Mouse (Mus musculus): Measurements from ENCODE around the gene Gpx7. TPM values are rescaled to one million over a fixed set of nuclear protein-coding genes. Genes with fewer than 3 reads are reported as not detected.

Gene Gpx7
- polyA plus RNA-seq, 1 experiment from 2014 or later: 34.5 TPM

DNA sequence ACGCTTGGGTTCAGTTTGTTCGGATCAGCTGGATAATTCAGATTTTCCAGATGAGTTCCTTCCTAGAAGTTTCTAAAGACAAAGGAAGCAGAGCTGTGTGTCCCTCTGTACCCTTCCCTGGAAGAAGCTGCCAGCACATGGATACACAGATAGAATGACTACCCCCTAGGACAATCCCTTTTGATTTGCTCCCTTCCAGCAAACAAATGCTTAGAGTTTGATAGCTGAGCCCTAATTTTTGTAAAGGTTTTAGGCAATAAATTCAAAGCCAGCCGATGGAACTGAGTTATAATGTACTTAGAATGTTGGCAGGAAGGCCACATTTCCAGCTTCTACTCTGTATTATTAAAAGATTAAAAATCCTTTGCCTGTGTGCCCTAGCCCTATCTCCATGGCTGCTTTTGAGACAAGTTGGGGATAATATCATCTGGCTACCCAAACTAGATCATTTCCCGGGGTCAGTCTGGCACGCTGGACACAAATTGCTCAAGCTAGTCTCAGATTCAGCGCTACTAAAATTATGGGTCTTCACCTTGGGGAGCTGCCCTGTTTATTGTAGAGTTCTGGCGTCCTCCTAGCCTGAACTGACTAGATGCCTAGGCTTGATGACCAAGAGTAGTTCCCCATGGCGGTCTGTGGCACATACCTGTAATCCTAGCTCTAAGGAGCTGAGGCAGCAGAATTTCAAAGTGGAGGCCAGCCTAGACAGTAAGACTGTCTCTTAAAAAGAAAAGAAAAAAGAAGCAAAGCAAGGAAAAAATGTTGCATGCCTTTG, 2.7 kb downstream of the Gpx7 start:
- Histone ChIP-seq H3K4me3 (ENCODE audit: low read depth, low read length) (no peak overlapping the region), H3K27me3 (ENCODE audit: control insufficient read depth, insufficient read depth, low read length) (no peaks in the 10 kb centered on the region), H3K36me3 (ENCODE audit: control insufficient read depth, insufficient read depth, low read length) (no peaks in the 10 kb centered on the region), H3K4me2 (replicated peaks; ENCODE audit: low read depth) (no peak overlapping the region), H3K9me3 (ENCODE audit: control insufficient read depth, low read length) (no peaks in the 10 kb centered on the region), H3K27ac (replicated peaks) (no peak overlapping the region), H3K4me1 (replicated peaks; ENCODE audit: control insufficient read depth, insufficient read depth) (no peaks in the 10 kb centered on the region), H3K9ac (ENCODE audit: low read length) (no peak overlapping the region)
- TF ChIP-seq CTCF (IDR thresholded peaks at IDR 0.05; ENCODE audit: low read depth) (no peak), EP300 (optimal IDR thresholded peaks at IDR 0.05) (no peak)
- ATAC-seq (ENCODE audit: low FRiP score, low TSS enrichment): no peak
- no peak for DNase-seq (ENCODE audit: low spot score)
- WGBS: 79% methylated on average over 8 of the region's 8 CpGs

DNA sequence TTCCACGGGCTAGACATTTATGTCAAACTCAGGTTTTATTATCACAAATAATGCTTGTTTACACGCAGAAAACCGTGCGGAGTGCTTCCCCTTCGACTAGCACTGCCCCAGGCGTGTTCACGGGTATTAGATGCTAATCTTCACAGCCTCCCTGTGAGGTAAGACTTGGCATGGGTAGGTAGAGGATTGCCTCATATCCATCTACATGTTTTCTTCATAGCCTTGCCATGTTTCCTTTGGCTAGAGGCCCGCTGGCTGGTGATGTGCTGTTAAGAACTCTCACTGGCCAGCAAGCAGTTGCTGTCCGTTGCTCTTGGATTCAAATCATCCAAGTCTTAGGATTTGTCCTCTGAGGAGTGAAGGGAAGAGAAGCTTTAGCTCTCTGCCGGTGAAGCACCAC, 6.4 kb downstream of the Gpx7 start:
- H3K4me3 ChIP-seq (ENCODE audit: low read depth, low read length): no peak overlapping the region
- no peak overlapping the region for H3K9ac ChIP-seq (ENCODE audit: low read length)
- ATAC-seq (ENCODE audit: low FRiP score, low TSS enrichment): no peak
- H3K27ac ChIP-seq (replicated peaks): no peak overlapping the region
- no peak overlapping the region for H3K4me2 ChIP-seq (replicated peaks; ENCODE audit: low read depth)
- TF ChIP-seq EP300 (optimal IDR thresholded peaks at IDR 0.05) (no peak), CTCF (IDR thresholded peaks at IDR 0.05; ENCODE audit: low read depth) (no peak)
- H3K36me3 ChIP-seq (ENCODE audit: control insufficient read depth, insufficient read depth, low read length): no peaks in the 10 kb centered on the region
- H3K9me3 ChIP-seq (ENCODE audit: control insufficient read depth, low read length): no peaks in the 10 kb centered on the region
- H3K27me3 ChIP-seq (ENCODE audit: control insufficient read depth, insufficient read depth, low read length): no peaks in the 10 kb centered on the region
- 83% methylated on average over 10 of the region's 10 CpGs for WGBS
- DNase-seq (ENCODE audit: low spot score): no peak
- H3K4me1 ChIP-seq (replicated peaks; ENCODE audit: control insufficient read depth, insufficient read depth): no peaks in the 10 kb centered on the region

DNA sequence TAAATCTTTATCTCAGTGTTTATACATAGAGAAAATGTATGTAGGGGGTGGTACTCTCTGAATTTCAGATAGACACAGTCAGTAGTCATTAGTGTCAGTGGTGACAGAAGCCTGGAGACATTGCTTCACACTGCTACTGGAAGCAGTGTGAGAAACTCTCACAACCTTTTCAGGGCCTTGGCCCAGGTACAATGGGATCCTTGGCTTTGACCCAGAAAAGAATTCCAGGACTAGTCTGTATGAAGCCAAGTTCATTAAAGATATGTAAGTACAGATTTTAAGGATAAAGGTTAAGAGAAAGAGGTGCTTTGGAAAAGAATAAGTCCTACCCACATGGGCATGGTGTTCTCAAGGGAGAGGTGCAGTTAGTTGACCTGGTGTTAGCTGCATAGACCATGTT, 12.5 kb downstream of the Gpx7 start:
- ATAC-seq (ENCODE audit: low FRiP score, low TSS enrichment) (no peak), DNase-seq (ENCODE audit: low spot score) (no peak)
- no peak overlapping the region for H3K27ac ChIP-seq (replicated peaks)
- no peaks in the 10 kb centered on the region for H3K9me3 ChIP-seq (ENCODE audit: control insufficient read depth, low read length)
- no peak overlapping the region for H3K4me3 ChIP-seq (ENCODE audit: low read depth, low read length)
- H3K27me3 ChIP-seq (ENCODE audit: control insufficient read depth, insufficient read depth, low read length): no peaks in the 10 kb centered on the region
- H3K4me2 ChIP-seq (replicated peaks; ENCODE audit: low read depth): no peak overlapping the region
- no peak overlapping the region for H3K9ac ChIP-seq (ENCODE audit: low read length)
- TF ChIP-seq EP300 (optimal IDR thresholded peaks at IDR 0.05) (no peak), CTCF (IDR thresholded peaks at IDR 0.05; ENCODE audit: low read depth) (no peak)
- H3K36me3 ChIP-seq (ENCODE audit: control insufficient read depth, insufficient read depth, low read length): no peaks in the 10 kb centered on the region
- no peaks in the 10 kb centered on the region for H3K4me1 ChIP-seq (replicated peaks; ENCODE audit: control insufficient read depth, insufficient read depth)

DNA sequence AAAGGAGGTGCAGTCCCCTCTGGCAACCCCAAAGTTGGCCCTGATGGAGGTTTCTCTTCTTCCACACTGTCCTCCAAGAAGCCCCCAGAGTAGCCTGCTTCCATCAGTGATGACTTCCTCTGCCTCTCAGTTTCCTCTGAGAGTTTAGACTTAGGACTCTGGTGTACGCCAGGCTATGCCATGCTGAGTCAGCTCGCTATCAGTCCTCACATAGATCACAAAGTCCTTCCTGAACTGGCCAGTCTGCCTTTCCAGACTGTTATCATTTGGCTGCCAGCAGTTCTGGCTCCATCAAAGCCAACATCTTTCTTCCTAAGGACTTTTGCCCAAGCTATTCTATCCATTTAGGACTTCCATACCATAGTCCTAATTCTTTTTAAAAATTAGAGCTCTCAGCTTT, 14.2 kb downstream of the Gpx7 start:
- H3K27ac ChIP-seq (replicated peaks): no peak overlapping the region
- H3K4me2 ChIP-seq (replicated peaks; ENCODE audit: low read depth): no peak overlapping the region
- ATAC-seq (ENCODE audit: low FRiP score, low TSS enrichment): peak; percentile 53; the same call in 1 of the 2 replicates
- TF ChIP-seq EP300 (optimal IDR thresholded peaks at IDR 0.05) (no peak), CTCF (IDR thresholded peaks at IDR 0.05; ENCODE audit: low read depth) (no peak)
- no peak overlapping the region for H3K4me3 ChIP-seq (ENCODE audit: low read depth, low read length)
- no peaks in the 10 kb centered on the region for H3K27me3 ChIP-seq (ENCODE audit: control insufficient read depth, insufficient read depth, low read length)
- H3K9me3 ChIP-seq (ENCODE audit: control insufficient read depth, low read length): no peaks in the 10 kb centered on the region
- DNase-seq (ENCODE audit: low spot score): peak; percentile 28
- H3K9ac ChIP-seq (ENCODE audit: low read length): no peak overlapping the region
- no peaks in the 10 kb centered on the region for H3K36me3 ChIP-seq (ENCODE audit: control insufficient read depth, insufficient read depth, low read length)
- no peaks in the 10 kb centered on the region for H3K4me1 ChIP-seq (replicated peaks; ENCODE audit: control insufficient read depth, insufficient read depth)
- 62% methylated on average over 2 of the region's 2 CpGs for WGBS

DNA sequence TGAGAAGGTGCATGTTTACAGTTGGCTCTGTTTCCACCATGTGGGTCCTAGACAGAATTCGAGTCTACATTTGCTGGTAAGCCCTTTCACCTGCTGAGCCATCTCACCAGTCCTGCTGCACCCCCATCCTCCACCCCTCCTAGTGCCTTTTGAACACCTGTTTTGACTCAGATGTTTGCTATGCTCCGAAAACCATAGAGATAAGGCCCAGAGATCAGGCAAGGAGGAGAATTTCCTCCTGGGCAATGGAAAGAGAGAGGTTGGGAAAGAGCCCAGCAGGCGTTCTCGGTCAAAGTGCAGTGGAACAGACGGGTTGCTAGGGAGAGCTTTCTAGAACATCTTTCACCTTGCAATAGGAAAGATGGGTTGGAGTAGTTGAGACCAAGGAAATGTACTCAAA, 15.6 kb downstream of the Gpx7 start:
- Histone ChIP-seq H3K36me3 (ENCODE audit: control insufficient read depth, insufficient read depth, low read length) (no peaks in the 10 kb centered on the region), H3K4me1 (replicated peaks; ENCODE audit: control insufficient read depth, insufficient read depth) (no peaks in the 10 kb centered on the region), H3K27me3 (ENCODE audit: control insufficient read depth, insufficient read depth, low read length) (no peaks in the 10 kb centered on the region), H3K4me2 (replicated peaks; ENCODE audit: low read depth) (no peak overlapping the region), H3K9me3 (ENCODE audit: control insufficient read depth, low read length) (no peaks in the 10 kb centered on the region), H3K4me3 (ENCODE audit: low read depth, low read length) (no peak overlapping the region), H3K9ac (ENCODE audit: low read length) (no peak overlapping the region), H3K27ac (replicated peaks) (peak overlapping the region; percentile 65; the same call in 1 of the 2 replicates)
- WGBS: 49% methylated on average over 5 of the region's 5 CpGs
- DNase-seq (ENCODE audit: low spot score) (peak; percentile 65), ATAC-seq (ENCODE audit: low FRiP score, low TSS enrichment) (peak; percentile 79)
- TF ChIP-seq EP300 (optimal IDR thresholded peaks at IDR 0.05) (no peak), CTCF (IDR thresholded peaks at IDR 0.05; ENCODE audit: low read depth) (no peak)

DNA sequence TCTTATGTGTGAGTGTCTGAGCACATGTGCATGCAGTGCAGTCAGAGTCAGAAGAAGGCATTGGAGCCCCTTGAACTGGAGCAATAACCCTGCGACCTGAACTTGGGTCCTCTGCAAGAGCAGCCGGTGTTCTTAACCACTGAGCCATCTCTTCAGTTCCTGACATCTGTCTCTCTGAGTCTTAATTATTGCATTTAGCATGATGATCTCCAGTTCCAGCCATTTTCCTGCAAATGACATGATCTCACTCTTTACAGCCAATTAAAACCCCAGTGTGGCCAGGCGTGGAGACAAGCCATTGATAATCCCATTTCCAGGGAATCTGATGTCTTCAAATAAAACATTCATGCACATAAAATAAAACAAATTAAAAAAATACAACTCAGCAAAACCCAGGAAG, 18.0 kb downstream of the Gpx7 start:
- no peak for DNase-seq (ENCODE audit: low spot score)
- Histone ChIP-seq H3K27ac (replicated peaks) (no peak overlapping the region), H3K4me3 (ENCODE audit: low read depth, low read length) (no peak overlapping the region), H3K9me3 (ENCODE audit: control insufficient read depth, low read length) (no peaks in the 10 kb centered on the region), H3K9ac (ENCODE audit: low read length) (no peak overlapping the region), H3K4me2 (replicated peaks; ENCODE audit: low read depth) (no peak overlapping the region), H3K4me1 (replicated peaks; ENCODE audit: control insufficient read depth, insufficient read depth) (no peaks in the 10 kb centered on the region), H3K27me3 (ENCODE audit: control insufficient read depth, insufficient read depth, low read length) (no peaks in the 10 kb centered on the region), H3K36me3 (ENCODE audit: control insufficient read depth, insufficient read depth, low read length) (no peaks in the 10 kb centered on the region)
- TF ChIP-seq EP300 (optimal IDR thresholded peaks at IDR 0.05): no peak
- no peak for TF ChIP-seq CTCF (IDR thresholded peaks at IDR 0.05; ENCODE audit: low read depth)
- ATAC-seq (ENCODE audit: low FRiP score, low TSS enrichment): no peak
- WGBS: 84% methylated on average over 3 of the region's 3 CpGs
